Mouse (Mus musculus) granulocyte monocyte progenitor cell, adult 5-6 weeks (primary cell): ENCODE results near the gene Heatr5a. TPM values are rescaled to one million over a fixed set of nuclear protein-coding genes. Genes with fewer than 3 reads are reported as not detected.

Experiments
- ATAC-seq: replicated peaks from 2 replicates; pipeline ENCODE4 v1.8.0; 2016; ENCODE audit warnings: mild to moderate bottlenecking, moderate TSS enrichment, inconsistent platforms; ENCODE audit not compliant: poor library complexity, severe bottlenecking
- total RNA-seq, 2 experiments: library from RNA; stranded (forward) in 1 of 2; stranded (reverse) in 1 of 2; fragments of 200-712, 200-1000 nt in 1 of 2; fragments of >200 nt in 1 of 2; fragmentation: Nextera tagmentation in 1 of 2; gene quantifications; 2 replicates each; pipeline ENCODE4 v1.2.3; 2014 to 2017

The Heatr5a gene
- total RNA-seq (2014; fragmentation: Nextera tagmentation) (34.3 and 38.0 TPM in 2 replicates), total RNA-seq (2017) (27.4 and 28.1 TPM in 2 replicates)

DNA sequence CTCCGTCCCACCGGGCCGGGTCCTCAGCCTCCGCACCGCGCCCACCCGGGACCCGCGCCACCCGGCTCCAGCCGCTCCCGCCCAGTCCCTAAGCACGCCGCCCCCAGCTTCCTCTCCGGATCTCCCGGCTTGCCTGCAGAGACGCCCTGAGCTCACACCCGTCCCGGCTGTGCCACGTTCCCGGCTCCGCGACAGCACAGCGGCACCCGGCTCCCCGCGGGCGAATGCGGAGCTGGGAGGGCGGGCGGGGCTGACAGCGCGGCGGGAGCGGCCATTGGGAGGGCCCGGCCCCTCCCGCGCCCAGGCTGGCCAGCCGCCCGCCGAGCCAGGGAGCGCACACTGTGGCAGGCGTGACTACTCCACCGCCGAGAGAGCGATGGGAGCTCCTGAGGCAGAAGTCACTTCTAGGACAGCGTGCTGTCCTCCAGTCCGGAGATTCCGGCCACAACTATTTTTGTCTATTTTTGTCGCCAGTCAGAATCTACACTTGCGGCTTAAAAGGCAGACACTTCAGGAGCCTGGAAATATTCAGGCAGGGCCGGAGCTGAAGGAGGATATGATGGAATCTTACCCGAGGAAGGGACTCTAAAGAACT, at the start of gene Heatr5a:
Gene Heatr5a, minus strand, starts transcription at position 252 of the 595 bp plus-strand sequence.
- ATAC-seq = peak; percentile 84

DNA sequence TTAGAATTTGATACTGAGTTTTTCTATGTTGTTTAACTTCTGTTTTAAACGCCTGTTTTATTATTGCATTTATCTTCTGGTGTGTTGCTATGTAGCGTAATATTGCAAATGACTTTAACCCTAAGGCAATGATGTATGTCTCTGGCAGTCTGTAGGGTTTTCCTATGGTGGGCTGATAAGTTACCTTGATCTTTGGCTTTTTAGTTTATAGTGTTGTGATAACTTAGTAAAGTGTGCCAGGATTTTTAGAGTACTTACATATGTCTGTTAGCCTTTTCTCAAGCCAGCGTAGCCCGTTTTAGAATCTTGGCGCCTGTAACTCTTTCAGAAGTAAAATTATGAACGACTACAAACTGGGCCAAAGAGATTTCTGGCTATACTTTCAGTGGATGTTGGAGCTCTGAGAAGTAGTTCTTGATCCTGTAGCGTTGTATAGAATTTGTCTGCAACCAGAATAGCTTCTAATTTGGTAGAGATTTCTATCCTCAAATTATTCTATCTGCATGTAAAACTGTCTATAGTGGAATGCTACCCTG, 43.4 kb upstream of the Heatr5a start:
- no peak for ATAC-seq

DNA sequence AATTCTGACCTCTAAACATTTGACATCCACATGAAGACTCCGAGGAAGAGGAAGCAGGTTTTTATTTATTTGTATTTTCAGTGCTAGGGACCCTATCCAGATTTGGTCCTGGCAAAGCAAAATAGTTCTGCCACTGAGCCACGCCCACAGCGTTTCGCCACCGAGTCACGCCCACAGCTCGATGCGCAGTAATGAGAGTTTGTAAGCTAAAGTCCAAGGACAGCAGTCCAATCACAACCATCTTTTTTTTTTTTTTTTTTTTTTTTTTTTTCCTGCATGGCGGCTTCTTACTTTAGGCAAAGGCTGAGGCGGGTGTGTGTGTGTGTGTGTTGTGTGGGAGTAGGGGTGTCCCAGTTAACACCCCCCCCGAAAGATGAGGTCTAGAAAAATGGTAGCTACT, 42.9 kb upstream of the Heatr5a start:
- no peak for ATAC-seq

DNA sequence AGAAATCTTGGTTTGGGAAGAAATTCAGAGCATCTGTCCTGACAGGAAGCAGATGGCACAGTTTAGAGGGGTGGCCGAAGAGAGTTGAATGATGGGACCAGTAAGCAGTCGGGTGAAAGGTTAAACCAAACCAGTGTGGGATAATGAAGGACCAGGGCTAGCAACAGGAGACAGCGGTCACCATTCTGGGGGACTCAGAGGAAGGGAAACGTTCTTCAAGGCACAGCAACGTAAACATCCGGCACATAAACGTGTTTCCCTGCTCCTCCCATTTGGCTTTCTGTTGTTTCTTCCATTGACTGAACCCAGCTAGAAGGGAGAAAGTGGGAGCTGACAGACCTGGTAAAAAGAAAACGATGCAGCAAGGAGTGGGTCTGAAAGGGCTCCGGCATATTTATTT, 42.2 kb upstream of the Heatr5a start:
- ATAC-seq = no peak

DNA sequence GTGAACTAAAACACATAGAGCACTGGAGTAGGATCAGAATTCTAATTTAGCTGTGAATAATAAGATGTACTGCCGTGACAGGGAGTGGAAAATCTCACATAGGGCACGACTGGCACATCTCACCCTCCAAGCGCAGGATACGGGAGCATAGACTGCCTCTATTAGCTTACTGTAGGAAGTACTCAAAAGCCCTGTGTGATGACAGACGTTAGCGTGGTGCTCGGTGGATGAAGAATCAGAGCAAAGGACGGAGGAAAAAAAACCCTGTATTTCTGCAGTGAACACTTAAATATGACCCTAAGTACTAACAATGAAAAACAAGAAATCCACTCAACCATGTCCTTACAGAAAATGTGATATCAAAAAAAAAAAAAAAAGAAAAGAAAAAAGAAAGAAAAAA, 41.0 kb upstream of the Heatr5a start:
- ATAC-seq = no peak

DNA sequence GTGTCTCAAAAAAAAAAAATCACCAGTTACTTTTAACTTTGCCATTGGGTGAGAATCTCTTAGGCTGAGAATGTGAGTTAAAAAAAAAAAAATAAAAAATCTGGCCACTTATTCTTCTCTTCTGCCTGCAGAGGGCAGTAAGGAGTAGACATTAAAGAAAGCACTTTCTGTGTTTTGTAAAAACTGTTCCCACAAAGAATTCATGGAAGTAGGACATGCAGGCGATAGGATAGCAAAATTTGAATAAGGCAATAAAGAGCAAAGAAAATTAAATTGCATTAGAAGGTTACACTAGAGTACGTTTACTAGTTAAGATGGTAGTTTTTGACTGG, 39.5 kb upstream of the Heatr5a start:
- no peak for ATAC-seq

DNA sequence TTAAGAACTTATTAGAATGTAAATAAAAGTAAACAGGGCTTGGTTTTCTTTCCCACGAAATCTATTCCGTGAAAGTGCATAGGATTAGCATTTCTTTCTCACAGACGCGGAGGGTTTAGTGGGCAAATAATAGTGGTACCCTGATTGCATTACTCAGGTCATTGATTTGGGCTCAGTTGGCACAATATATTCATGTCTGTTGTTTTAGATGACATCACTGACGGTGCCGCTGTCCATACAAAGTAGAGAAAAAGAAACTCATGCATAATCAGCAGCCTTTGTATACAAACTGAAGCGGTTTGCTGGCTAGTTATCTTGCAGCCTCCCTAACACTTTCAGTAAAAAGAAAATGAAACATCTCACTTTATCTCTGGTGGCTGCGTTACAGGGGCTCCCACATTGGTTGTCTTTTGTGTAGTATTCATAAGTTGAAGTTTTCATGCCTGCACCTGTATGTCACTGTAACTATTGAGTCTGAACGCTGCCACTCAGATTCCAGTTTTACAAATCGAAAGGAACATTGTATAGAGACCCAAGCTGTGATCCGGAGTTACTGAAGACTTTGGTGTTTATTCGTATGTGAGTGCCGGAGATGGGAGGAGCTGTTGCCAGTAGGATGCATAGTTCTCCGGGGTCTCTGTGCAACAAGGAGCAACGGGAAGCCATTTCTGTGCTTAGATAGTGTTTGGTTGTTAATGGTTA, 39.0 kb upstream of the Heatr5a start:
- no peak for ATAC-seq

DNA sequence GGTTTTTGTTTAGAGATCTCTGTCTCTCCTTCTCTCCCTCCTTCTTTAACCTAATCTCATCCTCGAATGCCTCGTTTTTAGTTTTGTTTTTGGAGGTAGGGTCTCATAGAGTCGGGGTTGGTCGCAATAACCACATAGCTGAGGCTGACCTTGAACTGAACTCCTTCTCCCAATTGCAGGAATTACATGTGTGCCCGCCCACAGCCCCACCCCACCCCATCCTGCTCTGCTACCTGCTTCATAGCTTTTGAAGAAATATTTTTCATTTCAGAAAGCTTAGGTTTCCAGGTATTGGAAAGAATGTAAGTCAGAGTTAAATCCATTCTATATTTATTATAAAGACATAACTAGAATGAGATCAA, 35.5 kb upstream of the Heatr5a start:
- peak; percentile 10 for ATAC-seq

DNA sequence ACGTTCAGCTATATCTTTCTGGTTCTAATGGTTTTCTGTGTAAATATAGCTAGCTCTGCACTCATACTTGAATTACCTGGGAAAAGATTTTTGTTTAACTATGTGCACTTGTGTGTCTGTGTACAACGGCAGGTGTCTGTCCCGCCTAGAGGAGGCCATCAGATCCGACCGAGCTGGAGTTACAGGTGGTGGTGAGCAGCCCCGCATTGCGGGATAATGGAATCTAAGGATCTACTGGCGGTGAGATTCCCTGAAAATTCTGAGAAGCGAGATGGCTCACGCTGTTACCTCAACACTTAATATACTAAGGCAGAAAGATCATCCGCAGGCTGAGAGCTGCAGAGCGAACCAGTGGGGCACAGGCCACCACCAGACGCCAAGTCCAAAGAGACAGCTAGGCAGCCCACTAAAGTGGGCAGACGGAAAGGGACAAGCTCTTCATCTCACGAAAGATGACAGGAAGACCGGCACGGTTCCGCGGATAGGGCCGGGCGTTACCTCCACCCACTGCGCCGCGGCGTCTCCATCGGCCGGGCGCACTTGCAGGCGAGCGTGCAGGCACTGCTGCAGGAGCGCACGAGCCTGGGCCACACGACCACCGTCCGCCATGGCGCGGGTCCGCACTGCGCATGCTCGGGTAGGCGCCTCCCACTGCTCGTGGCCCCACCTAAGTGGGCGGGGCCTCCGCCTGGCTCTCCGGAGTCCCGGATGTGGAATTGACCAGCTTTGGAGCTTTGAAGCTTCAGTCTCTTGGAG, 34.9 kb upstream of the Heatr5a start, which contains the start of gene Dtd2:
Gene Dtd2, minus strand, starts transcription at position 625 of the 756 bp plus-strand sequence.
- ATAC-seq = peak; percentile 95

DNA sequence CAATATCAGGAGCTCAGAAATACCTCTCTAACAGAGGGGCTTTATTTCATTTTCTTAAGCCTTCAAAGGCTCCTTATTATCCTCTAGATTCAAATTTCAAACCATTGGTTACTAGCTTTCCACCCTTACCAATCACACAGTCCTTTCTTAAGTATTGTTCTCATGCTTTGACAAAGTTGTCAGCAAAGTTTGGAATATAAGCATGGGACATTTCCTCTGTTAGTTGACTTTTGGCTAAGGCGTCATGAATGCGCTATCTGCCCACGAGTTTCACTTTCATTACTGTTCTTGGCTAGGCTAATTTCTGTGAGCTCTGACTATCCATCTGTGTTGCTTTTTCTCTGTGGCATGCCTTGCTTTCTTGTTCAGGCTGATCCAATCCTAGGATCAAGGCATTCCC, 31.6 kb upstream of the Heatr5a start:
- ATAC-seq = no peak

DNA sequence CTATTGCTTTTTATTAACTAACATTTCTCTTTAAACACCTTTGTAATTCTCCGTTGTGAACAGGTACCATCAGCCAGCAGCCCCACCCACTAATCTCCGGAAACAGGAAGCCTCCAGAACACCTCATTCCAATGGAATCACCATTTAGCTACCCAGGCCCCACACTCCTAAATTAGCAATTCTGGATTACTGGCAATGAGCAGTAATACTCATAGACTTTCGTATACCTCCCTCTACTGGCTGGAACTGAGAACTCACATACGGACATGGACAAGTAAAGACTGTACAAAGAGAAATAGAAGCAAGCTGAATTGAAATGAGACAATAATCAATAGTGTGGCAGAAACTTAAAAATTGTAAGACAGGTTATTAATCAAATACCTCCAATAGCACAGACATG, 30.4 kb upstream of the Heatr5a start:
- ATAC-seq = peak; percentile 67

DNA sequence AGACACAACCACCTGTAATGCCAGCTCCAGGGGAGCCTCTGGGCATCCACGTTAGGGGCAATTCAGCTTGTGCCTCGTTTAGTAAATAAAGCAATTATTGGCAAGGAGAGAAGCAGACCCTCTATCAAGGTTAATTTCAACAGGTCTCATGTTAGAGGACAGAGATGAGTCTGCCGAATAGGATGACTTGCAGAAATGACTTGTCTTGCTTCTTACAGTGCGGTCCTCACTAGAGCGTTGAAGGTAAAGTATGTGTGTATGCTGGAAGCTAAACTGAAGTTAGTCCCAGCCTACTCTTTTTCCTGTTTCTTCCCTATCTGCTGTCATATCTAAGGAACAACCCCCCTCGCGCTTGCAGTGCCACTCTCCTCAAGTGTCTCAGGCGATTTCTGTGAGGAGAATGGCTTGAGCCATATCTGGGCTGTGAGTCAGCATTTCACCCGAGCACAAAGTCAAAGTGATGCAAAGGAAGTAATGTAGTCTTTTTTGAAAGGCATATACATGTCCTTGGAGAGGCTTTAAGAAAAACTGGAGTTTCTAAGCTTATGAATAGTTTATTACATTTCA, 27.3 kb upstream of the Heatr5a start:
- ATAC-seq = no peak; the same call in 1 of the 2 replicates

DNA sequence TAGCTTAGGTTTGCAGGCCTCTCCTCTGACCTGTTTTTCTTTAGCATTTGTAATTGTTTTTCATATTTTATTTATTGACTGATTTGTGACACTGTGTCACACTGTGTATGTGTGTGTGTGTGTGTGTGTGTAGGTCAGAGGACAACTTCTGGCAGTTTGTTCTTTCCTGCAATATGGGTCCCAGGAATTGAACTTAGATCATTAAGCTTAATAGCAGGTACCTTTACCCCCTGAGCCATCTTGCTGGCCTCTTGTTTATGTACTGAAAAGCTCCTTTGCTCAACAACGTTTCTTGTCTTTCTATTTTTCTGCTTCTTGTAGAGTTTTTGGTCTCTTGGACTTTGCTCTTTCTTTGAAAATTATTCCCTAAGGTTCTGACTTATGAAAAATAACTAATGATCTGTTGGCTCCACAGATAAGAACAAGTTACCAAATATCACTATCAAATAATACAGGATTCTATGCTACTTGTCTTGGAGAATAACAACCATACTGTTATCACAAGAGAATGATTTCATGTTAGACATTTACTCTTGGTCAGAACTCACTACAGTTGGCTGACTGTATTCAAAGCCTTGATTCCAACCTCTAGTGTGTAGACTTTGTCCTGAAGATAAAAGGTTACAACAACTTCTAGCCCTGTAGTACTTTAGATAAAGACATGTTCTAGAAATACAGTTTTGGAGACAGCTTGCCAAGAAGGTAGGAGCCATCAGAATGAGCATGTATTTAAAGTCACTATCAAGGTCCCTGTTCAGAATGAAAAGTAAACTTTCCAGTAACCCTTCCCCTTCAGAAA, 24.8 kb upstream of the Heatr5a start:
- ATAC-seq = no peak

DNA sequence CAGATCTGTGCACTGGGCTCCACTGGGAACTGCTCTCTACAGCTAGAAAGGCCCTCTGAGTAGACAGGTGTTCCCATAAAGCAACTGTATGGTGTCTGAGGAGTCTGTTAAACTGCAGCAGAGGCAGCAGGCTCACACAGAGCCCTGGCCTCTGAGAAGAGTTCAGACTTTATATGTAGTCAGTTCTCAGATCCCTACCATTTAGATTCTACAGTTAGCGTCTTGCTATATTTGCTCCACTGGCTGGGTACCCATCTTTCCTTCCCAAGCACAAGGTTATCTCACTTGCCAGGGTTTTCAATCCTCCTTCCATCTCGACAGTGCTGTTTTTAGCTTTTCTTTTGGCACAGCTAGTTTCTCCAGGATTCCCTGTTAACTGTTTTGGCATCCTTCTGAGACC, 19.5 kb upstream of the Heatr5a start:
- ATAC-seq = no peak

DNA sequence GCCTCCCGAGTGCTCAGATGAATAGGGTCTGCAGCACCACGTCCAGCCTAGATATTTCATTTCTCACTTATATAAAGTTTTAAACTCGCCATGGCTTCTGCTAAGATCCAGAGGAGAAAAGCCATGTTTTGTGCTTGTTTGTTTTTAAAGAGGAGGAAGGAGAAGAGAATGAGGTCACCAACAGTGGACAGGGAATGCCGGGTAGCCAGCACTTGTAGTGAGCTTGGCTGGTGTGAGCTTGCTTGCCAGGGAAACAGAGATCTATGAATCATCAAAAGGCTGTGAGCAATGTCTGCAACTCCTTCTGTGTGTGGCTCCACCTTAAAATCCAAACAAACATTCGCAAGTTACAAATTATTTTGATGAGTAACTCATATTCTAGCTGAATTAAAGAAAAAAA, 17.4 kb upstream of the Heatr5a start:
- ATAC-seq = no peak

DNA sequence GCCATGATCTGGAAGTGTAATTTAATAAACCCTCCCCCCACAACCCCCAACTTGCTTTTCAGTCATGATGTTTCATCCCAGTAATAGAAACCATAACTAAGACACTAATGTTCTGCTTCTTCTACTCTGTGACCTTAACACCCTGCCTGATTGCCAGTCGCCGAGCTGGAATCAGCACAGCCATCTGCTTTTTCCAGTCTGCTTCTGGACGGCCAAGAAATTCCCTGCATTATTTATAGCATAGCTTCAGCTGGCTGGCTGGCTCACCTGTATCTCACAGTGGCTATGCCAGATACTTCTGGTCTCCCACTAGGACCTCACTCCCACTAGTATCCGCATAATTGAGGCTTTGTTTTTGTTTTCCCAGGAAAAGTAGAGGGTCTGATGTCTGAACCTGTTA, 14.7 kb upstream of the Heatr5a start:
- ATAC-seq = no peak

DNA sequence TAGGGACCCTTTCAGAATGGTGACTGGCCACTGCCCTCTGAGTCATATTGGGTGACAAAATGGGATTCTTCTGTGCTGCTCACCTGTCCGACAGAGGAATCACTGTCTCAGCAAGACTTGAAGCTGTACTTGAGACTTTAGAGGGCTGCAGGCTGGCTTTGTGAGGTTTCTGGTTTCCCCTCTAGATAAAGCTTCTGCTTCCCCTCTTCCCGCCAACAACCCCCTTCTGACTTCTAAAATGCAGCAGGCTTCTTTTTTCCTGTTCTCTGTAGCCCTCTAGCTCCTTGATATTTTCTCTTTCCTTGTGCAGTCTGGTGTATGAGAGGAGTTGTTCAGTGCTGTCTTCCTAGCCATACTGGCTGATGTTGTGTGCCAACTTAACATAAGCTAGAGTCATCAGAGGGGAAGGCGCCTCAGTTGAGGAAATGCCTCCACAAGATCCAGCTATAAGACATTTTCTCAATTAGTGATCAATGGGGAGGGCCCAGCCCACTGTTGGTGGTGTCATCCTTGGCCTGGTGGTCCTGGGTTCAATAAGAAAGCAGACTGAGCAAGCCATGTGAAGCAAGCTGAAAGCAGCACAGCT, 14.1 kb upstream of the Heatr5a start:
- ATAC-seq = no peak

DNA sequence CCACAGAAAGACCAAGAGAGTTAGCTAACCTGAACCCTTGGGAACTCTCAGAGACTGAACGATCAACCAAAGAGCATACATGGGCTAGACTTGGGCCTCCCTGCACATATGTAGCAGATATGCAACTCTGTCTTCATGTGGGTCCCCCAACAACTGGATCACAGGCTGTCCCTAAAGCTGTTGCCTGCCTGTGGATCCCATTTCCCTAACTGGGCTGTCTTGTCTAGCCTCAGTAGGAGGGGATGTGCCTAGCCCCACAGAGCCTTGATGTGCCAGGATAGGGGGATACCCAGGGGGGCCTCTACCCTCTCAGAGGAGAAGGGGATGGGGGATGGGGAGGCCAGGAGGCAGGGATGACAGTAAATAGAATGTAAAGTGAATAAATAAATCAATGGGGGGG, 12.5 kb upstream of the Heatr5a start:
- no peak for ATAC-seq

DNA sequence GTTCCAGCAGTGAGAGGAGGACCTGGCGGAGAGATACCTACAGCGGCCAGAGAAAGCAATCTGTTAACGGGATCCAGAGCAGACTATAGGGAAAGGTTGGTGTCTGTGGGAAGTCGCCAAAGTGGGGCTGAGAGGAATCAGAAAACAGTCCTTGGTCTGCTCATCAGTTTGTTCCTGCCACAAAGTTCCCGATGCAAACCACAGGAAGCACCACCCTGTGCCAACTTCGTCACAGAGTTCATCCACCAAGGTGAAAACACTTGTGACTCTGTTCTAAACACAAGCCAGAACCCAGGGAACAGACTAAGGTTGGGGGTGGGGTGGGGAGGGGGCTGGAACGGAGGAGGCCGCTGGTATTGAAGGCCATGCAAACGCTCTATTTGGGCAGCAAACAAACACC, 5.4 kb upstream of the Heatr5a start:
- no peak for ATAC-seq

DNA sequence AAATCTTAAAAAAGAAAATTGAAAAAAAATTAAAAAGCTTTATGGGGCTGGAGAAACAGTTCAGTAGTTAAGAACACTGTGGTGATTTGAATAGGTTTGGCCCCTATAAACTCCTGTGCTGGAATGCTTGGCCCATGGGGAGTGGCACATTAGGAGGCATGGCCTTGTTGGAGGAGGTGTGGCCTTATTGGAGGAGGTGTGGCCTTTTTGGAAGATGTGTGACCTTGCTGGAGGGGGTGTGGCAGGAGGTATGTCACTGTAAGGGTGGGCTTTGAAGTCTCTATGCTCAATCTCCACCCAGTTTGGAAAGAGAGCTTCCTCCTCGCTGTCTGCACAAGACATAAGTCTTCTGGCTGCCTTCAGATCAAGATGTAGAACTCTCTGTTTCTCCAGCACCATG, 3.3 kb upstream of the Heatr5a start:
- ATAC-seq = no peak
